Mouse (Mus musculus) adrenal gland, adult 18-20 months (tissue): Measurements from ENCODE around the gene Bcat2. TPM values are rescaled to one million over a fixed set of nuclear protein-coding genes. Genes with fewer than 3 reads are reported as not detected.
"Not testable (repeated sequence)": the region's sequence is repeated elsewhere in the genome, so short reads cannot be mapped to it uniquely, and the experiment has no call there.

Experiments
- DNase-seq, 2 experiments: peaks; one replicate each; pipeline ENCODE4 v3.0.0; 2021 to 2022; ENCODE audit warnings: low spot score in 2 of 2
- long read RNA-seq, 2 experiments: library from polyadenylated mRNA; stranded (forward); transcript quantifications; one replicate each; pipeline ENCODE4 v2.0.0; 2021
- total RNA-seq, 2 experiments: library from RNA; stranded (reverse); gene quantifications; 1 replicate in 1 of 2; 2 replicates in 1 of 2; pipeline ENCODE4 v1.2.3; 2021

Gene Bcat2
- 100 to 1,000 TPM; 164 to 265 TPM for total RNA-seq
- long read RNA-seq, experiment 1, transcript Bcat2-201 (11 exons, 1,772 nt) = major isoform, 63 of 76 reads
- long read RNA-seq, experiment 1, partial matches to known transcripts = 4 of 76 reads
- long read RNA-seq, experiment 1, other reads (novel, unspliced or antisense) = 9 of 76 reads
- long read RNA-seq, experiment 2, transcript Bcat2-201 (11 exons, 1,772 nt) = major isoform, 249 of 284 reads
- long read RNA-seq, experiment 2, partial matches to known transcripts = 26 of 284 reads
- long read RNA-seq, experiment 2, other reads (novel, unspliced or antisense) = 9 of 284 reads

DNA sequence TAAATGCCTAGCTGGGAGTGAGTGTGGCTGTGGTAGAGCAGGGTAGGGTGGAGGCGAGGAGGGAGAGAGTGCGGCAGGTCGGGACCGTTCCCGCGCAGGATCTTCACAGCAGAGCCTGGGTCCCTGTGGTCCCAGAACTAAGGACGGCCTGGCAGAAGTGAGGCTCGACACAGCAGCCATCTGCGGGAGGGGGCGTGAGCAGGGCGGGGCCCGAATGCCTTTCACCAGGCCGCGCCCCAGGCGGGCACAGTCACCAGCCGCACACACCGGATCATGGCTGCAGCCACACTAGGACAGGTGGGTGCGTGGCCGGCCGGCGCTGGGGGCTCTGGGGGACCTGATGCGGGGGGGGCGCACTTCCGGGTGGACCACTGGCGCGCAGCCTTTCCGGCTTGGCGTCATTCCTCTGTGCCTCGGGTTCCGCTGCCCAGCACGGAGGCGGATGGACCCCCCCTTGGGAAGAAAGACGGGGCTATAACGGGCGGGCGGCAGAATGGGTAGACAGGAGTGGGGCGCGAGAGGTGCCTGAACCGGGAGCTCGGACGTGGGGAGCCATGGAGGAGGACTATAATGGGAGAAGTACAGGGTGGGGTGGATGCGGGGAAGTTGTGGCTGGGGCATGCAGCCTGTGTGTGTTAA lies at the start of gene Bcat2:
Gene Bcat2 (plus strand): TSS at position 51 of the 639 bp plus-strand sequence.
- peak; percentile 79 to 84 for DNase-seq

GRCm38 (mm10) chr7:45520605-45521004 lies 49.3 kb upstream of the Bcat2 start:
- DNase-seq = no peak

GRCm38 (mm10) chr7:45521728-45522184 lies 48.2 kb upstream of the Bcat2 start:
- peak; percentile 69 to 80 for DNase-seq

GRCm38 (mm10) chr7:45522194-45522752 lies 47.7 kb upstream of the Bcat2 start:
- no peak for DNase-seq

DNA sequence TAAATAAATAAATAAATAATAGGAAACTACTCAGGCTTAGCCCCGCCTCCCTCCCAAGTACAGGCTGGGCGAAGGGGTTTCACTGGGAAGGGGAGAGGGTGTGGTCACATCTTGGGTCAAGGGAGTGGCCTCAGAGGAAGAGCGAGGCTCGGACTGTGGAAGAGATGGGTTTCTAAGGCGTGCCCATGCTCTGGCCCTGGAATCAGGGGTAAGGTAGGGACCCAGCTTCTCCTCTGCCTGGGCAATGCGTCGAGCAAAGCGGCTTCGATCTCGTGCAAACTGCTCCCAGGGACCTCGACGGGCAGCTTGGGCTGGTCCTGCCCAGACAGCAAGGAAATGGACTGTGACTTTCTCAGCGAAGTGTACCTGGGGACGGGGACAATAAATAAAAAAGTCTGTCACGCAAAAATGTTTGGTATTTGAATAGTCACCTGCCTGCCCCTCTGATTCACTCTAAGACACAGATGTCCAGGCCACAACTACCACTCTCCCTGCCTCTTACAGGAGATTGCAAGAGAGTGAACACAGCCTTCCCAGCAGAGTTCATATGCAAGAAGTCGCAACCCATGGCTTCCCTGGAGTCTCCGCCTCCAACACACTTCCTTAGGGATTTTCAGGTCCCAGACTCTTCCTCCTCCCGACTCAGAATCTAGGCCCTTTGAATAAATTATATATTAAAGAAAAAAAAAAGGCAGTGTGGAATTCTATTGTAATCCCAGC lies 46.8 kb upstream of the Bcat2 start:
- no peak for DNase-seq

DNA sequence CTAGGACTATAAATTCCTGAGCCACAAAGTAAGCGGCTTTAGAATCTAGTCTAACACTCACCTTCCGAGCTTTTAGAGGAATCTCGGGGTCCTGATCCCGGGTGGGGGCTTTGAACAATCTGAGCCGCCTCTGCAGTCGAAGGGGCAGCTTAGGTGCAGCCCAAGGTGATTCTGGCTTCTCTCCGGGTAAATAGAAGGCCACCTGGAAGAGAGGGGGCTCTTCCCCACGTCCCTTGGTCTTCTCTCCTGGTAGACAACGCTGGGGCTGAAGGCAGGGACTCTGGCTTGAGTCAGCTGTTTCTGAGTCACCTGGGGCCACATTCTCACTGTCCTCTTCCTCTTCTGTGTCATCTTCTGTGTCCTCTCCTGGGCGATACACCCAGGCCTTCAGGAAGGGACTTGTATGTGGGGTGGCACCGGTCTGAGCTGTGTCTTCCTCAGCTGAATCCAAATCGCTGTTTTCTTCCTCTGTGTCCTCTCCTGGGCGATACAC lies 46.2 kb upstream of the Bcat2 start:
- no peak for DNase-seq

- DNase-seq = peak; percentile 41 to 48
Measured at GRCm38 (mm10) chr7:45524841-45525621, 44.9 kb upstream of the Bcat2 start.

DNA sequence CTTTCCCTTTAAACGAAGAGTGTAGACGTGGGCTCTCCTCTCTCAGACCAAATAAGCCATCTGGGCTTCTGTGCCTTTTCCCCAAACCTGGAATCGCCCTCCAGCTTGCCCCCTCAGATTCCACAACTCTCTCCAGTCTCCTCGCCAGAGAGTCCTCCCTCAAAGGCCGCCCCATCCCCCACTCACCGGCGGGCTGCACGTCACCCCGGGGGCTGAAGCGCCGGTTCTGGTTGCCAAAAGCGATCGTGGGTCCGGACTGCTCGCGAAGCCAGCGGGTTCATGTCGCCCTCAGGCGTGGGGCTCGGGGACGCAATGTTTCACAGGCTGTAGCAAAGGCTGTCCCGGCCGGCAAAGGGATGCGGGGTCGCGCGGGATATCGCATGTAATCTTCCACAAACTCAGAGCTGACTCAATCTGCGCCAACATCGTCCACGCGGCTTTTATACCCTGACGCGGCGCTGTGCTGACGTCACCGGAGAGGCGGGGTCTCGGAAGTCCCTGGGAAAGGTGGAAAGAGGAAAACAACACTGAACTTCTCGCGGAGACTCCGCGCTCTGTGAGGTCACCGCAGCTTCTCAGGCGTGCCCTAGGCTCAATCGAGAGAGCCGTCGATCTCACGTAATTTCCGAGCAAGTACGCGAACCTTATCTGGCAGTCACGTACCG lies 44.0 kb upstream of the Bcat2 start, which contains the start of the genes Ppp1r15a and Plekha4:
Gene Ppp1r15a (minus strand): TSS at position 460 of the 665 bp plus-strand sequence.
Gene Plekha4 (plus strand): TSS at position 522 of the 665 bp plus-strand sequence.
- peak; percentile 98 for DNase-seq

- DNase-seq = no peak
Measured at GRCm38 (mm10) chr7:45526474-45527120, 43.4 kb upstream of the Bcat2 start.

DNA sequence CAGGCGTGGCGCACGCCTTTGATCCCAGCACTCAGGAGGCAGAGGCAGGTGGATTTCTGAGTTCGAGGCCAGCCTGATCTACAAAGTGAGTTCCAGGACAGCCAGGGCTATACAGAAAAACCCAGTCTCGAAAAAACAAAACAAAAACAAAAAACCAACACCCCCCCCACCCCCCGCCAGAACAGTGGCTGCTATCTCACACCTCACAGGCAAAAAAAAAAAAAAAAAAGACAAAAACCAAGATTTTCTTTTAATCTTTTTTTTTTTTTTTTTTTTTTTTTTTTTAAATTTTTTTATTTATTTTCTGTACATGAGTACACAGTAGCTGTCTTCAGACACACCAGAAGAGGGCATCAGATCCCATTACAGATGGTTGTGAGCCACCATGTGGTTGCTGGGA lies 42.8 kb upstream of the Bcat2 start:
- not testable (repeated sequence) for DNase-seq

GRCm38 (mm10) chr7:45529461-45529860 lies 40.5 kb upstream of the Bcat2 start:
- no peak for DNase-seq

- no peak for DNase-seq
Measured at GRCm38 (mm10) chr7:45530643-45531042, 39.3 kb upstream of the Bcat2 start.

- DNase-seq = no peak
Measured at GRCm38 (mm10) chr7:45535676-45536075, 34.3 kb upstream of the Bcat2 start.

DNA sequence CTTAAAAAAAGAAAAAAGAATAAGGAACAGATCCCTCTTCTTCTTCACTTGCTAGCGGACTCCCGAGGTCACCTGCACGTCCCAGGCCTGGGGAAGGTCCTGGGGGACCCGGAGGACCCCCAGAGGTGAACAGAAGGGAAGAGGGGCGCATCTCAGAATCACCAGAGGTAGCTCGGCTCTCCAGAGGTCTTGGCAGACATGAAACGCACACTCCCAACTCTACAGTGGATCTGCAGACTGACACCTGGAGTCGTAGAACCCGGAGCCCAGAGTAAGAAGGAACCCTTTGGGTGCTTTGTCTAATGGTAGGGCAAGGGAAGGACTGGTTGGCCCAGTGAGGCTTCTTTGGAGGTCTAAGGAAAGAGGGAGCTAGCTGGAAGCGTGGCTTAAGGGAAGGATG lies 32.4 kb upstream of the Bcat2 start:
- no peak for DNase-seq

- DNase-seq = peak in 1 of 2 experiments; percentile 39
Measured at GRCm38 (mm10) chr7:45538163-45539041, 31.6 kb upstream of the Bcat2 start.

GRCm38 (mm10) chr7:45539095-45539494 lies 30.9 kb upstream of the Bcat2 start:
- no peak for DNase-seq

GRCm38 (mm10) chr7:45540213-45540612 lies 29.7 kb upstream of the Bcat2 start:
- no peak for DNase-seq

- DNase-seq = no peak
Measured at GRCm38 (mm10) chr7:45544525-45544924, 25.4 kb upstream of the Bcat2 start.
